Mouse (Mus musculus) lung, adult 2 months (tissue): ENCODE data around the gene Abhd2.

ENCODE experiments used
- CTCF ChIP-seq: fragments of 200-500 bp; IDR thresholded peaks from 2 replicates; pipeline ENCODE4 v1.5.1; 2011; ENCODE audit warnings: mild to moderate bottlenecking, low read length, control low read depth; ENCODE audit not compliant: insufficient read depth
- POLR2A ChIP-seq: fragments of 200-500 bp; IDR thresholded peaks from 2 replicates; pipeline ENCODE4 v1.6.1; 2011; ENCODE audit warnings: low read depth, mild to moderate bottlenecking, control low read depth, low read length, borderline replicate concordance; ENCODE audit errors: extremely low read depth

- TF ChIP-seq CTCF, result no peak
- no peak for TF ChIP-seq POLR2A
These were observed 41.4 kb upstream of the Abhd2 start for GRCm38 (mm10) chr7:79231577-79231976.
